8 mouse cellular contexts compared by ENCODE assay signal in the genomic region with DNA sequence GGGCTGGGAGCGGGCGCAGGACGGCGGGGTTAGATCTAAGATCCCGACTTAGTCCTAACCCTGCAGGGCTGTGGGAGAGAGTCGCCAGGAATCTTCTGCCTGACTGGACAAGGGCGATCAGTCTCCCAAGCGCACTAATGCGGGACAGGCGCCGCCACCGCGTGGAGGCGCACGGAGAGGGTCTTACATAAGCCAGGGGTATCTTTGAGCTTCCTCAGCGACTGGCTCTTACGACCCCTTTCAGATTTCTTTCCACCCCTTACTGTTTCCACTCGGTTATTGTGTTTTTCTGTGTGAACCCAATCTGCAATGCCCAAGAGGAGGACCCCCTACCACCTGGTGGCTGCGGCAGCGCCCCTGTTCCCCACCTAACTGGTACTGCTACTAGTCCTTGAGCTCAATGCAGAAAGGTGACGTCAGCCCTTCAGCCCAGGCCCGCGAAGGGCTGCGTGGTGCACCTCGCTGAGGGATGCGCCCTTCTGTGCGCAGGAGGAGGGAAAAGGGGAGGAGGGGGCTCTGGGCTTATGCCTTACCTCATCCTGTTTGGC. TPM values are rescaled to one million over a fixed set of nuclear protein-coding genes. Genes with fewer than 3 reads are reported as not detected.
DNase-seq lines count a peak whose midpoint lies in the region; ATAC-seq and TF ChIP-seq lines count a peak whose summit lies in the region.

No protein-coding gene starts in this region.

- H3K9me3 ChIP-seq in hindbrain, embryonic 15.5 days: no peaks in the 10 kb centered on the region

- no peaks in the 10 kb centered on the region for H3K36me3 ChIP-seq in hindbrain, embryonic 15.5 days

- H3K27me3 ChIP-seq in hindbrain, embryonic 15.5 days: no peaks in the 10 kb centered on the region

- peak; percentile 92 for ATAC-seq in hindbrain, embryonic 15.5 days (ENCODE audit: low FRiP score, low read depth)

- TF ChIP-seq CTCF in left cerebral cortex, adult 2 months (IDR thresholded peaks at IDR 0.05): no peak; the same call in none of the 2 replicates

- H3K4me2 ChIP-seq in hindbrain, embryonic 15.5 days: peak overlapping the region; percentile 55

- H3K4me1 ChIP-seq in hindbrain, embryonic 15.5 days (replicated peaks): no peaks in the 10 kb centered on the region

- WGBS in hindbrain, embryonic 15.5 days: 10% methylated on average over 27 of the region's 27 CpGs

- H3K4me3 ChIP-seq in hindbrain, embryonic 15.5 days: peak overlapping the region; percentile 52
- H3K4me3 ChIP-seq in left cerebral cortex, adult 2 months: peak overlapping the region; percentile 61

- peak; percentile 24 for DNase-seq in adrenal gland, adult 8-10 months
- peak; percentile 74 to 81 for DNase-seq in cerebellum, postnatal 25 days
- peak; percentile 27 for DNase-seq in gastrocnemius, adult 18-20 months (ENCODE audit: low spot score)
- DNase-seq in left cerebral cortex, adult 2 months (ENCODE audit: extremely low spot score in 1 of 2, low spot score in 2 of 2): peak; percentile 58 to 64
- DNase-seq in lung, postnatal 25 days (ENCODE audit: low spot score): peak; percentile 22
- peak; percentile 62 to 67 for DNase-seq in right cerebral cortex, postnatal 36 days (ENCODE audit: low spot score in 2 of 2)
- DNase-seq in spleen, postnatal 14 days (ENCODE audit: low spot score in 2 of 2): no peak

- H3K27ac ChIP-seq in hindbrain, embryonic 15.5 days (replicated peaks): peak overlapping the region; percentile 80
- H3K27ac ChIP-seq in left cerebral cortex, adult 2 months: peak overlapping the region; percentile 83

- peak overlapping the region; percentile 56 for H3K9ac ChIP-seq in hindbrain, embryonic 15.5 days

- intact Hi-C loops in left cerebral cortex, adult 2 months (cut with DNase I): loop anchor here (2.0 to 5.0 kb wide), 3 partner anchors 29 to 268 kb away; a partner anchor contains a TSS

RNA-seq across cellular contexts. Expression of a gene that starts 0.8 kb away (rescaled TPM):
- 10 to 100 TPM; 75.8 to 92.0 (median 87.0) TPM for total RNA-seq in adrenal gland, adult 8-10 months (2022)
- total RNA-seq in gastrocnemius, adult 18-20 months (2021): 100 to 1,000 TPM; 114 TPM
- polyA plus RNA-seq in hindbrain, embryonic 15.5 days (2015; fragmentation: Nextera tagmentation; extraction: Ambion mirVana): 450 and 485 TPM in 2 replicates
- 1,000 to 10,000 TPM; 1,252 to 1,385 TPM for total RNA-seq in left cerebral cortex, adult 2 months (2021)

Comparison
In these comparisons a context has a peak if more than half of its experiments do, and no peak if none do; other contexts are left out.
1. DNase-seq: peak in adrenal gland, adult 8-10 months (single experiment), cerebellum, postnatal 25 days (2 of 2), gastrocnemius, adult 18-20 months (single experiment), left cerebral cortex, adult 2 months (2 of 2), lung, postnatal 25 days (single experiment) and right cerebral cortex, postnatal 36 days (2 of 2); none in spleen, postnatal 14 days (0 of 2).
2. RNA of a gene that starts 0.8 kb away (total RNA-seq): 1,252 to 1,385 TPM in left cerebral cortex, adult 2 months; 114 TPM in gastrocnemius, adult 18-20 months and 75.8 to 92.0 TPM in adrenal gland, adult 8-10 months; every median in the first group is over 10 times any median in the second.